Mouse (Mus musculus) hindbrain, embryonic 10.5 days (tissue): ENCODE results near the gene Kcng3. TPM values are rescaled to one million over a fixed set of nuclear protein-coding genes. Genes with fewer than 3 reads are reported as not detected.

Experiments
- DNase-seq: peaks from one replicate; pipeline ENCODE4 v3.0.0-alpha.2; 2017; ENCODE audit warnings: low spot score
- H3K27ac ChIP-seq: fragments of 300-500 bp; sonication (generic); 2 replicates; pipeline ENCODE4 v1.5.1; 2016; ENCODE audit warnings: mild to moderate bottlenecking, moderate library complexity
- H3K27me3 ChIP-seq: fragments of 300-500 bp; sonication (generic); 2 replicates; pipeline ENCODE4 v1.6.1; 2016; ENCODE audit warnings: mild to moderate bottlenecking; ENCODE audit not compliant: poor library complexity, insufficient read depth, severe bottlenecking
- H3K36me3 ChIP-seq: fragments of 300-500 bp; sonication (generic); 2 replicates; pipeline ENCODE4 v1.6.1; 2016; ENCODE audit warnings: mild to moderate bottlenecking, moderate library complexity
- H3K4me1 ChIP-seq: fragments of 300-500 bp; sonication (generic); replicated peaks from 2 replicates; pipeline ENCODE4 v1.6.1; 2016; ENCODE audit warnings: mild to moderate bottlenecking
- H3K4me3 ChIP-seq: fragments of 300-500 bp; sonication (generic); 2 replicates; pipeline ENCODE4 v1.5.1; 2016; ENCODE audit warnings: mild to moderate bottlenecking, moderate library complexity
- H3K9me3 ChIP-seq: fragments of 300-500 bp; sonication (generic); 2 replicates; pipeline ENCODE4 v1.6.1; 2016; ENCODE audit warnings: mild to moderate bottlenecking, moderate library complexity
- WGBS: fragments of 180-500 bp; shearing (Covaris S2); methylation state at CpG from one replicate; pipeline ENCODE4 v1.1.7; 2016; 5-methylcytosine and 5-hydroxymethylcytosine counted together
- polyA plus RNA-seq: library from polyadenylated mRNA; unstranded; fragments of >200 nt; fragmentation: Nextera tagmentation; extraction: Ambion mirVana; gene quantifications from 2 replicates; pipeline ENCODE4 v1.2.1, GENCODE M21; 2016

Gene Kcng3
- polyA plus RNA-seq, 1 experiment from 2014 or later, result not detected

DNA sequence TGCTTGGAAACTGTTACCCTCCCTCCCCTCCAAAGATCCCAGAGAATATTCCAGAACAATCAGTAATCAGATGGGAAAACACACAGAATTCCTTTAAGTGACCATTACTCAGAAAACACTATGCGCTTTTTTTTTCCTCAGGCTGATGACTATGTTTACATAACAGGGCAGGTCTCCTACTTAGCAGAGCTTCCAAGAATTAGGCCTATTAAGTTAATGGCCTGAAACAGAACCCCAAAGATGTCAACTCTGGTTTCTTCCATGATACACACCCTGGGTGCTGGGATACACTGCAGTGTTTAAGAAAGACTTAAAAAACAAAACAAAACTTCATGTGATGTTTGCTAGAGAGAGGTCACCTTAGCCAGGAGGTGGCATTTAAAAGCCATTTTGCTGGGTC is 93.0 kb downstream of the Kcng3 start:
- Histone ChIP-seq H3K9me3 (no peaks in the 10 kb centered on the region), H3K4me1 (0 out of 2 replicates have a peak, but pooled peaks cover 9% of the 10 kb centered on the region), H3K27ac (no peak overlapping the region), H3K36me3 (no peaks in the 10 kb centered on the region), H3K4me3 (no peak overlapping the region), H3K27me3 (peaks cover 11% of the 10 kb centered on the region; the same call in 1 of the 2 replicates)
- DNase-seq, result no peak
- 83% methylated on average over 1 of the region's 1 CpGs for WGBS

DNA sequence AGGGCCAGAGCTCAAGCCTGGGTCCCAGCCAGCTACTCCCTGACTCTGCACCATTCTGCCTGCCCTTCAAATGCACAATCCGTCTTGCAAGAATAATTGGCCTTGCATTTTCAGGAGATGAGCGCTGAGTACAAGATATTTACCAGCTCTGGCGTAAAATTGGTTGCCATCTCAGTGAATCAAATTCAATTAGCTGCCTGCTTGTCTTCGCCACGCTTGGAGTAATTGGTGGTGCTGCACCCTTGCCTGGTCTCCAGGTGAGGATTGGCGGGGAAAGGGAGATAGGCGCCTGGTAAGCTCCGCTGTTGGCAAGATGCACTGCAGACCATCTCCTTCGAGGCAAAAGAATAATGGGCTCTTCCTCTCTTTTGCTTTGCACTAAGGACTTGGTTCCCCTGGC is 93.6 kb downstream of the Kcng3 start:
- Histone ChIP-seq H3K27ac (no peak overlapping the region), H3K4me3 (no peak overlapping the region), H3K27me3 (peaks cover 11% of the 10 kb centered on the region; the same call in 1 of the 2 replicates), H3K4me1 (0 out of 2 replicates have a peak, but pooled peaks cover 9% of the 10 kb centered on the region), H3K9me3 (no peaks in the 10 kb centered on the region), H3K36me3 (no peaks in the 10 kb centered on the region)
- WGBS, result 86% methylated on average over 9 of the region's 9 CpGs
- DNase-seq, result no peak

Other genes starting within 250 kb of the Kcng3 start
- 137 and 146 TPM in 2 replicates for gene Cox7a2l, start 114.6 kb downstream of the Kcng3 start, polyA plus RNA-seq
- gene Mta3, start 74.3 kb upstream of the Kcng3 start, polyA plus RNA-seq, result 35.7 and 40.3 TPM in 2 replicates
- 0.41 and 0.54 TPM in 2 replicates for gene Haao, start 216.1 kb upstream of the Kcng3 start, polyA plus RNA-seq